Mouse (Mus musculus) left cerebral cortex, postnatal 36 days (tissue): ENCODE measurements at regions not wholly inside any gene's neighbourhood (a gene's known extent, or its start where the extent isn't known, plus 50 kb on each side); places are given as distances from the start of the nearest gene placed in this dataset.

Experiments used
- DNase-seq, 2 experiments: peaks; one replicate each; pipeline ENCODE4 v3.0.0; 2021 to 2022; ENCODE audit warnings: low spot score in 2 of 2, mixed read lengths in 1 of 2
- intact Hi-C: fragments of 180-260 bp; cut with DNase I; formaldehyde crosslinking; loops from one replicate; pipeline ENCODE4 v1.15.1; 2025

- intact Hi-C loops, result no loop called here
- DNase-seq, result no peak
Measured at GRCm38 (mm10) chr17:88171606-88172005, 106.5 kb upstream of the Fbxo11 start.

- intact Hi-C loops, result no loop called here
- DNase-seq, result no peak
Measured at GRCm38 (mm10) chr17:88173354-88174032, 108.4 kb upstream of the Fbxo11 start.

GRCm38 (mm10) chr17:88174242-88174679 lies 109.2 kb upstream of the Fbxo11 start:
- intact Hi-C loops, result no loop called here
- DNase-seq, result no peak

- DNase-seq, result no peak
- intact Hi-C loops, result no loop called here
Measured at GRCm38 (mm10) chr17:88175951-88176623, 111.0 kb upstream of the Fbxo11 start.

- intact Hi-C loops, result no loop called here
Measured at GRCm38 (mm10) chr17:88190735-88191134, 125.6 kb upstream of the Fbxo11 start.

GRCm38 (mm10) chr17:88191444-88191843 lies 126.4 kb upstream of the Fbxo11 start:
- intact Hi-C loops, result no loop called here
- DNase-seq, result no peak

More at GRCm38 (mm10) chr17:88190735-88191134, 125.6 kb upstream of the Fbxo11 start:
- DNase-seq, result no peak

GRCm38 (mm10) chr17:88191930-88192807 lies 127.1 kb upstream of the Fbxo11 start:
- no peak for DNase-seq
- intact Hi-C loops, result no loop called here

- intact Hi-C loops, result no loop called here
- no peak for DNase-seq
Measured at GRCm38 (mm10) chr17:88194693-88195092, 129.6 kb upstream of the Fbxo11 start.

- DNase-seq, result peak; percentile 34 to 52
- intact Hi-C loops, result no loop called here
Measured at GRCm38 (mm10) chr17:88195303-88195702, 130.2 kb upstream of the Fbxo11 start.

- DNase-seq, result no peak
- intact Hi-C loops, result no loop called here
Measured at GRCm38 (mm10) chr17:88195893-88196292, 130.8 kb upstream of the Fbxo11 start.

GRCm38 (mm10) chr17:88196322-88196721 lies 131.2 kb upstream of the Fbxo11 start:
- no peak for DNase-seq
- intact Hi-C loops, result no loop called here

- DNase-seq, result no peak
- intact Hi-C loops, result no loop called here
Measured at GRCm38 (mm10) chr17:88197381-88197780, 132.3 kb upstream of the Fbxo11 start.

GRCm38 (mm10) chr17:88201249-88201970 lies 136.3 kb upstream of the Fbxo11 start:
- DNase-seq, result no peak
- intact Hi-C loops, result no loop called here

GRCm38 (mm10) chr17:88202214-88202613 lies 137.1 kb upstream of the Fbxo11 start:
- intact Hi-C loops, result no loop called here
- DNase-seq, result no peak

- no peak for DNase-seq
- intact Hi-C loops, result no loop called here
Measured at GRCm38 (mm10) chr17:88209565-88209964, 144.5 kb upstream of the Fbxo11 start.

- DNase-seq, result no peak
- intact Hi-C loops, result no loop called here
Measured at GRCm38 (mm10) chr17:88212121-88212520, 147.0 kb upstream of the Fbxo11 start.

GRCm38 (mm10) chr17:88214746-88215145 lies 149.7 kb upstream of the Fbxo11 start:
- no peak for DNase-seq
- intact Hi-C loops, result no loop called here

- intact Hi-C loops, result no loop called here
- DNase-seq, result no peak
Measured at GRCm38 (mm10) chr17:88222379-88222955, 157.4 kb upstream of the Fbxo11 start.

GRCm38 (mm10) chr17:88240476-88240875 lies 175.4 kb upstream of the Fbxo11 start:
- intact Hi-C loops, result no loop called here
- no peak for DNase-seq
